Mouse (Mus musculus) cerebellum, adult (tissue): ENCODE data around the gene Zbtb45.

Experiments used
- ATAC-seq: cut with Nextera tagmentation; 2 replicates; pipeline ENCODE4 v1.9.2; 2017; ENCODE audit warnings: mild to moderate bottlenecking, moderate library complexity, mixed read lengths; ENCODE audit not compliant: insufficient number of reproducible peaks, low FRiP score, low TSS enrichment

The Zbtb45 gene

GRCm38 (mm10) chr7:13034148-13034977 is 24.5 kb upstream of the Zbtb45 start, which contains the start of gene Chmp2a:
TSS of gene Chmp2a (minus strand) at chr7:13034807.
- peak; percentile 65 for ATAC-seq

GRCm38 (mm10) chr7:13033451-13034147 is 23.8 kb upstream of the Zbtb45 start:
- ATAC-seq: no peak

- ATAC-seq: no peak
Observed at GRCm38 (mm10) chr7:13032541-13032940, 22.7 kb upstream of the Zbtb45 start.

GRCm38 (mm10) chr7:13031983-13032382 is 22.1 kb upstream of the Zbtb45 start:
- no peak for ATAC-seq

- no peak for ATAC-seq
Observed at GRCm38 (mm10) chr7:13031069-13031468, 21.2 kb upstream of the Zbtb45 start.

- no peak for ATAC-seq
Observed at GRCm38 (mm10) chr7:13028986-13029385, 19.2 kb upstream of the Zbtb45 start.

- no peak for ATAC-seq
Observed at GRCm38 (mm10) chr7:13025511-13026112, 15.8 kb upstream of the Zbtb45 start.

- peak; percentile 28 for ATAC-seq
Observed at GRCm38 (mm10) chr7:13024805-13025204, 15.0 kb upstream of the Zbtb45 start.

- ATAC-seq: peak; percentile 85
Observed at GRCm38 (mm10) chr7:13023928-13024731, 14.3 kb upstream of the Zbtb45 start.

- 0 out of 2 replicates have a peak, but pooled peaks have one; percentile 4 for ATAC-seq
Observed at GRCm38 (mm10) chr7:13022773-13023535, 13.1 kb upstream of the Zbtb45 start.

- no peak for ATAC-seq
Observed at GRCm38 (mm10) chr7:13015217-13015616, 5.4 kb upstream of the Zbtb45 start.

- ATAC-seq: no peak
Observed at GRCm38 (mm10) chr7:13014275-13014839, 4.5 kb upstream of the Zbtb45 start.

GRCm38 (mm10) chr7:13013671-13014070 is 3.8 kb upstream of the Zbtb45 start:
- no peak for ATAC-seq

GRCm38 (mm10) chr7:13009143-13010004 is 460 bp downstream of the Zbtb45 start:
- peak; percentile 89 for ATAC-seq

- ATAC-seq: no peak
Observed at GRCm38 (mm10) chr7:13007341-13008092, 2.3 kb downstream of the Zbtb45 start.

GRCm38 (mm10) chr7:13006531-13006930 is 3.3 kb downstream of the Zbtb45 start:
- no peak for ATAC-seq

GRCm38 (mm10) chr7:13006011-13006410 is 3.8 kb downstream of the Zbtb45 start:
- no peak for ATAC-seq

- no peak for ATAC-seq
Observed at GRCm38 (mm10) chr7:13003380-13003779, 6.5 kb downstream of the Zbtb45 start.
